Mouse (Mus musculus) CH12.LX (cell line): Measurements from ENCODE around the gene Srsf12. TPM values are rescaled to one million over a fixed set of nuclear protein-coding genes. Genes with fewer than 3 reads are reported as not detected.

Experiments used
- DNase-seq: peaks from one replicate; pipeline ENCODE4 v3.0.0-alpha.2; 2013; ENCODE audit errors: extremely low read depth
- H3K27ac ChIP-seq: 2 replicates; pipeline ENCODE4 v1.5.1; 2012; ENCODE audit warnings: low read depth, mild to moderate bottlenecking, control low read depth, moderate library complexity; ENCODE audit not compliant: insufficient read depth
- H3K27me3 ChIP-seq: replicated peaks from 2 replicates; pipeline ENCODE3; 2012; ENCODE audit warnings: inconsistent platforms
- H3K36me3 ChIP-seq, 2 experiments: replicated peaks in 1 of 2; 2 replicates each; pipeline versions ENCODE3 to v1.6.1; 2012; ENCODE audit warnings: inconsistent platforms in 1 of 2, low read length in 1 of 2, mild to moderate bottlenecking in 1 of 2, mixed read lengths in 1 of 2, moderate library complexity in 1 of 2; ENCODE audit not compliant: control insufficient read depth in 1 of 2, insufficient read depth in 1 of 2
- H3K4me1 ChIP-seq, 2 experiments: 2 replicates each; pipeline ENCODE4 v1.6.1; 2012; ENCODE audit warnings: inconsistent platforms in 1 of 2, moderate library complexity in 1 of 2; ENCODE audit not compliant: insufficient read depth in 2 of 2, control insufficient read depth in 1 of 2
- H3K4me2 ChIP-seq: 2 replicates; pipeline ENCODE4 v1.6.1; 2012; ENCODE audit warnings: low read depth, mild to moderate bottlenecking, control low read depth; ENCODE audit not compliant: poor library complexity, insufficient read depth, severe bottlenecking
- H3K4me3 ChIP-seq, 3 experiments: fragments of 150-350 bp in 1 of 3; sonication (generic) in 1 of 3; replicated peaks in 1 of 3; 2 replicates each; pipeline versions ENCODE3 to v1.5.1; 2011 to 2012; ENCODE audit warnings: low read depth in 2 of 3, low read length in 2 of 3, mild to moderate bottlenecking in 2 of 3, moderate library complexity in 2 of 3, control low read depth in 1 of 3, improper control_type of control experiment in 1 of 3, inconsistent platforms in 1 of 3, mixed read lengths in 1 of 3; ENCODE audit not compliant: poor library complexity in 1 of 3
- H3K79me2 ChIP-seq: replicated peaks from 2 replicates; pipeline ENCODE4 v1.6.1; 2012; ENCODE audit warnings: mild to moderate bottlenecking, moderate library complexity; ENCODE audit not compliant: control insufficient read depth, poor library complexity, insufficient read depth, severe bottlenecking; ENCODE audit errors: extremely low read depth
- H3K9ac ChIP-seq: 2 replicates; pipeline ENCODE4 v1.6.1; 2012; ENCODE audit warnings: low read depth, mild to moderate bottlenecking, control low read depth, moderate library complexity; ENCODE audit not compliant: insufficient read depth
- H3K9me3 ChIP-seq: replicated peaks from 2 replicates; pipeline ENCODE3; 2012; ENCODE audit warnings: low read length, inconsistent platforms, mixed read lengths
- BHLHE40 ChIP-seq: IDR thresholded peaks from 2 replicates; pipeline ENCODE4 v1.6.1; 2011; ENCODE audit warnings: mild to moderate bottlenecking, low read depth, low read length, improper control_type of control experiment
- CTCF ChIP-seq, 2 experiments: IDR thresholded peaks in 1 of 2; conservative IDR thresholded peaks in 1 of 2; 2 replicates each; pipeline ENCODE4 v1.5.1; 2011 to 2012; ENCODE audit warnings: low read depth in 2 of 2, low read length in 2 of 2, improper control_type of control experiment in 1 of 2, inconsistent platforms in 1 of 2, mild to moderate bottlenecking in 1 of 2, moderate library complexity in 1 of 2
- ELF1 ChIP-seq: IDR thresholded peaks from 2 replicates; pipeline ENCODE4 v1.6.1; 2014; ENCODE audit warnings: low read depth, mild to moderate bottlenecking, inconsistent platforms, low read length, improper control_type of control experiment
- EP300 ChIP-seq: IDR thresholded peaks from 2 replicates; pipeline ENCODE4 v1.6.1; 2011; ENCODE audit warnings: low read length, improper control_type of control experiment
- KAT2A ChIP-seq: IDR thresholded peaks from 2 replicates; pipeline ENCODE4 v1.6.1; 2012; ENCODE audit warnings: low read length, improper control_type of control experiment, inconsistent platforms; ENCODE audit not compliant: insufficient replicate concordance
- MXI1 ChIP-seq: IDR thresholded peaks from 2 replicates; pipeline ENCODE4 v1.6.1; 2011; ENCODE audit warnings: mild to moderate bottlenecking, low read depth, low read length, improper control_type of control experiment
- NELFE ChIP-seq: IDR thresholded peaks from 2 replicates; pipeline ENCODE4 v1.6.1; 2011; ENCODE audit warnings: low read depth, low read length, improper control_type of control experiment
- POLR2AphosphoS2 ChIP-seq: IDR thresholded peaks from 2 replicates; pipeline ENCODE4 v1.6.1; 2011; ENCODE audit warnings: low read depth, low read length, improper control_type of control experiment
- RAD21 ChIP-seq: IDR thresholded peaks from 2 replicates; pipeline ENCODE4 v1.6.1; 2011; ENCODE audit warnings: low read depth, mild to moderate bottlenecking, low read length, improper control_type of control experiment, moderate library complexity
- SMC3 ChIP-seq: IDR thresholded peaks from 2 replicates; pipeline ENCODE4 v1.6.1; 2011; ENCODE audit warnings: low read depth, low read length, improper control_type of control experiment
- TBP ChIP-seq: conservative IDR thresholded peaks from 2 replicates; pipeline ENCODE4 v1.6.1; 2011; ENCODE audit warnings: low read depth, low read length, improper control_type of control experiment
- TCF12 ChIP-seq: IDR thresholded peaks from 2 replicates; pipeline ENCODE4 v1.6.1; 2014; ENCODE audit warnings: low read depth, mild to moderate bottlenecking, inconsistent platforms, low read length, improper control_type of control experiment
- UBTF ChIP-seq: IDR thresholded peaks from 2 replicates; pipeline ENCODE4 v1.6.1; 2012; ENCODE audit warnings: low read depth, mild to moderate bottlenecking, inconsistent platforms, low read length, improper control_type of control experiment, moderate library complexity
- USF1 ChIP-seq: IDR thresholded peaks from 2 replicates; pipeline ENCODE4 v1.6.1; 2014; ENCODE audit warnings: low read depth, mild to moderate bottlenecking, inconsistent platforms, low read length, improper control_type of control experiment
- USF2 ChIP-seq: conservative IDR thresholded peaks from 2 replicates; pipeline ENCODE4 v1.6.1; 2011; ENCODE audit warnings: low read depth, low read length, improper control_type of control experiment
- ZKSCAN1 ChIP-seq: IDR thresholded peaks from 2 replicates; pipeline ENCODE4 v1.6.1; 2012; ENCODE audit warnings: low read depth, inconsistent platforms, low read length, improper control_type of control experiment, borderline replicate concordance
- ZMIZ1 ChIP-seq: IDR thresholded peaks from 2 replicates; pipeline ENCODE4 v1.6.1; 2012; ENCODE audit warnings: low read depth, mild to moderate bottlenecking, inconsistent platforms, low read length, improper control_type of control experiment
- dilution Hi-C: fragments of 300-500 bp; cut with MboI; formaldehyde crosslinking; loops from 2 replicates; pipeline ENCODE4 v1.14.3; 2020; ENCODE audit warnings: low sequenced_read_pairs; ENCODE audit not compliant: extremely low pct_unique_long_range_greater_than_20kb, extremely low pct_ligation_motif_present
- in situ Hi-C: fragments of 300-500 bp; cut with MboI; formaldehyde crosslinking; loops from 3 replicates; pipeline ENCODE4 v1.14.3; 2019; ENCODE audit warnings: low sequenced_read_pairs, low pct_ligation_motif_present, low pct_unique_long_range_greater_than_20kb, mixed read lengths
- polyA plus RNA-seq: library from polyadenylated mRNA; unstranded; fragments of >175 nt; gene quantifications from 2 replicates; pipeline ENCODE4 v1.2.1, GENCODE M21; 2012; ENCODE audit warnings: low read depth; ENCODE audit not compliant: insufficient read length
- total RNA-seq, 2 experiments: library from RNA; depleted of rRNA; stranded (reverse); fragments of 300-350 nt in 1 of 2; fragments of >200 nt in 1 of 2; gene quantifications; 2 replicates each; pipeline ENCODE4 v1.2.3; 2012 to 2014

Srsf12 gene
- total and polyA plus RNA-seq, 3 experiments, result not detected

- Histone ChIP-seq H3K4me2 (no peak overlapping the region), H3K4me3 (no peak overlapping the region), H3K36me3 (no peaks in the 10 kb centered on the region), H3K27me3 (no peaks in the 10 kb centered on the region), H3K9me3 (peaks cover 10% of the 10 kb centered on the region), H3K4me1 (no peaks in the 10 kb centered on the region), H3K79me2 (no peaks in the 10 kb centered on the region), H3K27ac (no peak overlapping the region), H3K9ac (no peak overlapping the region)
- dilution Hi-C loops (no loop called here), in situ Hi-C loops (no loop called here)
- no peak for DNase-seq
- TF ChIP-seq NELFE (no peak), POLR2AphosphoS2 (no peak), ELF1 (no peak), EP300 (no peak), ZMIZ1 (no peak), ZKSCAN1 (no peak), UBTF (no peak), KAT2A (no peak), RAD21 (no peak), TBP (no peak)
Observed at GRCm38 (mm10) chr4:33188164-33188563, 20.6 kb upstream of the Srsf12 start.

GRCm38 (mm10) chr4:33188781-33189734, 19.7 kb upstream of the Srsf12 start:
- H3K4me2 ChIP-seq, result peak overlapping the region; percentile 12
- H3K27me3 ChIP-seq, result no peaks in the 10 kb centered on the region
- in situ Hi-C loops, result no loop called here
- peak overlapping the region; percentile 22 for H3K27ac ChIP-seq
- H3K79me2 ChIP-seq, result no peaks in the 10 kb centered on the region
- H3K9ac ChIP-seq, result no peak overlapping the region; the same call in 1 of the 2 replicates
- no peaks in the 10 kb centered on the region for H3K4me1 ChIP-seq
- TF ChIP-seq BHLHE40 (peak; percentile 9; the same call in 1 of the 2 replicates), TCF12 (peak; percentile 47; the same call in 1 of the 2 replicates), UBTF (peak; percentile 99), MXI1 (0 out of 2 replicates have a peak, but pooled peaks have one; percentile 28), USF2 (no peak), USF1 (no peak), CTCF (conservative IDR thresholded peaks at IDR 0.05 in 1 of 2, IDR thresholded peaks at IDR 0.05 in 1 of 2; ENCODE audit: low read depth in 2 of 2, low read length in 2 of 2) (peak in 1 of 2 experiments; percentile 33; a peak in 1 of 4 replicates), SMC3 (no peak), RAD21 (no peak), TBP (peak; percentile 93)
- dilution Hi-C loops, result no loop called here
- H3K9me3 ChIP-seq, result peaks cover 10% of the 10 kb centered on the region
- H3K36me3 ChIP-seq, result no peaks in the 10 kb centered on the region
- DNase-seq, result peak; percentile 16
- peak overlapping the region in 2 of 3 experiments; percentile 46 to 63 for H3K4me3 ChIP-seq
